Mouse (Mus musculus): ENCODE data around the gene Rgs17.

GRCm38 (mm10) chr10:5818772-5819171 lies 103.4 kb downstream of the Rgs17 start:
- no peak for TF ChIP-seq POLR2A (IDR thresholded peaks at IDR 0.05; ENCODE audit: insufficient read depth, low read length)
- no peak for TF ChIP-seq CTCF (IDR thresholded peaks at IDR 0.05; ENCODE audit: low read depth, low read length)

Data from ES-Bruce4 (cell line).